Mouse (Mus musculus): ENCODE results near the gene Grb2. TPM values are rescaled to one million over a fixed set of nuclear protein-coding genes. Genes with fewer than 3 reads are reported as not detected.
A peak's percentile ranks its signal among the peaks of the same experiment; 100 is the strongest.

The Grb2 gene
- polyA plus RNA-seq, 1 experiment from 2014 or later: 66.7 TPM

DNA sequence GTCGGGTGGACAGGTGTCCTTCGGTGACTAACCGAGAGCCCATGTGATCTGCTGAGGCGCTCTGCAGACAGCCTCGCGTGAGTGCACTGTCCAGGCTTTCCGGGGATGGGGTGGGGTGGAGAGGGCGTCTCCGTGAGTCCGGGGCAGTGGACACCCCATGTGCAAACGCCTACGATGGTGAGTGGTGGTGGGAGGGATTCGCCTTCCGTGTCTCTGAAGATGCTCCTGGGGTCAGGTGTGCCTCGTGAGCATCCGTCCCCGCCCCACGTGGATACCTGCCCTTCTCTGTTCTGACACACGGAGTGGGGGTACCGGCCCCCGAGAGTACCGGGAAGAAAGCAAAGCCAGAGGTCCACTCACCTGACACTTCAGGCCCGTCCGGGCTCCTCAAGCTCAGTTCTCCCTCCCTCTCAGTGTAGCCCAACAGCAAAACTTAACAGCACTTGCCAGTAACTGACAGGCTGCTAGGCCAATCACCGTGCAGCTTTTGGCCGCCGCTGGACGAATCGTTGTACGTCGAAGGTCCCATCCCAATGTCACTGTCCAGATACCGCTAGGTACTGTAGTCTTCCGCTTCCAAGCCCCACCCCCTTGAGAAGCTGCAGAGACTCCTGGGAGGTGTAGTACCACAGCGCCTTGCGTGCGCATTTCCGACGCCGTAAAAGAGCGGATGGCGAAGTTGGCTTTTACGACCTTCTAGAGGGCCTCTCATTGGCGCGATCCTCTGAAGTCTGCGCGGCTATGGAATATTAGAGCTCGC, 80.5 kb downstream of the Grb2 start, which contains the start of gene Slc25a19:
TSS of gene Slc25a19 (minus strand) at position 591 of the 760 bp plus-strand sequence.
- Histone ChIP-seq H3K4me2 (ENCODE audit: low read depth, low read length) (peak within 1 kb of the TSS; percentile 81), H3K4me1 (ENCODE audit: control insufficient read depth, insufficient read depth, low read length) (peaks cover 6% of the 10 kb centered on the region; the same call in 1 of the 2 replicates), H3K9me3 (ENCODE audit: control insufficient read depth, low read length) (no peaks in the 10 kb centered on the region), H3K4me3 (ENCODE audit: low read depth, low read length) (peak within 1 kb of the TSS; percentile 71), H3K36me3 (ENCODE audit: control insufficient read depth, insufficient read depth, low read length) (peaks cover 5% of the 10 kb centered on the region; the same call in 1 of the 2 replicates), H3K27me3 (replicated peaks; ENCODE audit: control insufficient read depth, insufficient read depth, low read length) (no peaks in the 10 kb centered on the region), H3K27ac (replicated peaks; ENCODE audit: low read depth, low read length) (peak within 1 kb of the TSS; percentile 29; the same call in 1 of the 2 replicates), H3K9ac (ENCODE audit: low read depth, low read length) (peak within 1 kb of the TSS; percentile 71)
- 0% methylated on average over 46 of the region's 47 CpGs for WGBS
- DNase-seq (ENCODE audit: low spot score): peak; percentile 100
- peak; percentile 100 for ATAC-seq (ENCODE audit: low read depth)

DNA sequence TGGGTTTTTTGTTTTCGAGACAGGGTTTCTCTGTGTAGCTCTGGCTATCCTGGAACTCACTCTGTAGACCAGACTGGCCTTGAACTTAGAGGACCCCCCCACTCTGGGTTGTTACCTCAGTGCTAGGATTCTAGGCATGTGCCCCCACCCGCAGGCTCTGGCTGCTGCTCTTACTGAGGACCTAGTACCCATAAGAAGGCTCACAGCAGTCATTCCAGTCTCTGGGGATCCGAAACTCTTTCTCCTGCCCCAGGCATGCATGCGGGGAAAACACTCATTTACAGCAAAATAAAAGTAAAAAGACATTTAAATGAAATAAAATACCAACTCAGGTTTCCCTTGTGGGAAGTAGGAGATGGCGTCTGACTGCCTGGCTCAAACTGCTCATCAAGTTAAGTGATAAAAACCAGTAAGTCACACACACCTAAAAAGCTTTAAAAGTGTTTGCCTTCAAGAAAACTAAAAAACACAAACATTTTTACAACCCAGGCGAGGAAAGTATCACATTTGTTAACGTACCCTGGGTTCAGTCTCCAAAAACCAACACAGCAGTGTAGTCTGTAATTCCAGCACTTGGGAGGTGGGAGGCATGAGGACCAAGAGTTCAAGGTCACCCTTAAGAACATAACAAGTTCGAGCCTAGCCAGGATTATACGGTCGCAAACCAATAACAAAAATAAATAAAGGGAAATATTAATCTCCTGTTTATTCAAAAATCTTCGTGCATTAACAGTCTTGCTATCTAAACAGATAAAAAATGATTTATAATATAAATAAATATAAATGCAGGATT, 81.4 kb downstream of the Grb2 start:
- no peak for ATAC-seq (ENCODE audit: low read depth)
- peak overlapping the region; percentile 81 for H3K4me2 ChIP-seq (ENCODE audit: low read depth, low read length)
- 48% methylated on average over 11 of the region's 11 CpGs for WGBS
- H3K9ac ChIP-seq (ENCODE audit: low read depth, low read length): peak overlapping the region; percentile 71
- H3K27me3 ChIP-seq (replicated peaks; ENCODE audit: control insufficient read depth, insufficient read depth, low read length): no peaks in the 10 kb centered on the region
- no peaks in the 10 kb centered on the region for H3K9me3 ChIP-seq (ENCODE audit: control insufficient read depth, low read length)
- peaks cover 14% of the 10 kb centered on the region for H3K36me3 ChIP-seq (ENCODE audit: control insufficient read depth, insufficient read depth, low read length)
- H3K4me1 ChIP-seq (ENCODE audit: control insufficient read depth, insufficient read depth, low read length): peaks cover 6% of the 10 kb centered on the region; the same call in 1 of the 2 replicates
- DNase-seq (ENCODE audit: low spot score): no peak
- H3K27ac ChIP-seq (replicated peaks; ENCODE audit: low read depth, low read length): no peak overlapping the region
- H3K4me3 ChIP-seq (ENCODE audit: low read depth, low read length): peak overlapping the region; percentile 71

DNA sequence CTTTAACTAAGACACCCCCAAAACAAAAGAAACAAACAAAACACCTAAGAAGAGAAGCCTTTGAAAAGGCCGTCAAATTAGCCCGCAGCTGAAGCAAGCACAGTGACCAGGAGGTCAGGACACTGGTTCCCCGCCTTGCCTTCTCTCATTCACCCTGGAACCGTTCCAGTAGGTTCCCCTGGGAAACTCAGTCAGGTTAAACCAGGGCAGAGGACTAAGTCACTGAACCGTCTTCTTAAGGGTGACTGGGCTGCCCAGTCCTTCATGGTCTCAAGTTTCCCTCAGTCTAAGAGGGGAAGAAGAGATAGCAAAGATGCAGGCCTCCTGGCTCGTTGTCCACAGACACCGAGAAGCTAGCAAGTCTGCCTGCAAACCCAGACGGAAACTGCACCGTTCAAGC, 82.5 kb downstream of the Grb2 start:
- Histone ChIP-seq H3K9me3 (ENCODE audit: control insufficient read depth, low read length) (no peaks in the 10 kb centered on the region), H3K9ac (ENCODE audit: low read depth, low read length) (no peak overlapping the region), H3K36me3 (ENCODE audit: control insufficient read depth, insufficient read depth, low read length) (peaks cover 20% of the 10 kb centered on the region), H3K4me1 (ENCODE audit: control insufficient read depth, insufficient read depth, low read length) (peaks cover 6% of the 10 kb centered on the region; the same call in 1 of the 2 replicates), H3K4me2 (ENCODE audit: low read depth, low read length) (no peak overlapping the region), H3K4me3 (ENCODE audit: low read depth, low read length) (no peak overlapping the region), H3K27me3 (replicated peaks; ENCODE audit: control insufficient read depth, insufficient read depth, low read length) (no peaks in the 10 kb centered on the region), H3K27ac (replicated peaks; ENCODE audit: low read depth, low read length) (no peak overlapping the region)
- ATAC-seq (ENCODE audit: low read depth) (no peak), DNase-seq (ENCODE audit: low spot score) (no peak)
- WGBS: 82% methylated on average over 9 of the region's 9 CpGs

DNA sequence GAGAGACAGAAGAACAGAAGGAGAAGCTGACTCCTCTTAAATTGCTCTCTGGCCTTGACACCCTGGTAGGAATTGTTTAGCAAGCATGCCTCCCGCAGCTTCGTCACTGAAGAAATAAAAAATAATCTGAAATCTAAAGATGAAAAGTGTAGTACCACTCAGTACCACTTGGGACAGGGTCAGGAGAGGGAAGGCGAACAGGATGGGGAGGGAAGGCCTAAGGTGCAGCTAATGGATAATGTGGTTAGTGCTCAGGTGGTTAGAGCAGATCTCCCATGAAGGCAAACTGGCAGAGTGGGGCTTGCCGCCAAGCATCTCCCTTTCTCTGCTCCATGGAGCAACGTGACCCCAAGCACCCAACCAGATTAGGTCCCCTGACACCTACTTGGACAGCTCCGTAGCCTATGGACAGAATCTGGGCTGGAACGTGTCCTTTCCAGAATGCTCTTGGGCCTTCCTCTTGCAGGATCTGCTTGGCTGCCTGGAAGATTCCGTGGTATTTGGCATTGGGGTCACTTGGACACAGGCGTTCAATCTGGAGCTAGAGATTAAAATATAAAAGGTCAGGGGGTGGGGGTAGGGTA, 84.8 kb downstream of the Grb2 start:
- Histone ChIP-seq H3K36me3 (ENCODE audit: control insufficient read depth, insufficient read depth, low read length) (peaks cover 33% of the 10 kb centered on the region), H3K27ac (replicated peaks; ENCODE audit: low read depth, low read length) (no peak overlapping the region), H3K27me3 (replicated peaks; ENCODE audit: control insufficient read depth, insufficient read depth, low read length) (no peaks in the 10 kb centered on the region), H3K4me1 (ENCODE audit: control insufficient read depth, insufficient read depth, low read length) (peaks cover 6% of the 10 kb centered on the region; the same call in 1 of the 2 replicates), H3K9ac (ENCODE audit: low read depth, low read length) (no peak overlapping the region), H3K4me2 (ENCODE audit: low read depth, low read length) (no peak overlapping the region), H3K9me3 (ENCODE audit: control insufficient read depth, low read length) (no peaks in the 10 kb centered on the region), H3K4me3 (ENCODE audit: low read depth, low read length) (no peak overlapping the region)
- no peak for ATAC-seq (ENCODE audit: low read depth)
- WGBS: 72% methylated on average over 9 of the region's 9 CpGs
- no peak for DNase-seq (ENCODE audit: low spot score)

DNA sequence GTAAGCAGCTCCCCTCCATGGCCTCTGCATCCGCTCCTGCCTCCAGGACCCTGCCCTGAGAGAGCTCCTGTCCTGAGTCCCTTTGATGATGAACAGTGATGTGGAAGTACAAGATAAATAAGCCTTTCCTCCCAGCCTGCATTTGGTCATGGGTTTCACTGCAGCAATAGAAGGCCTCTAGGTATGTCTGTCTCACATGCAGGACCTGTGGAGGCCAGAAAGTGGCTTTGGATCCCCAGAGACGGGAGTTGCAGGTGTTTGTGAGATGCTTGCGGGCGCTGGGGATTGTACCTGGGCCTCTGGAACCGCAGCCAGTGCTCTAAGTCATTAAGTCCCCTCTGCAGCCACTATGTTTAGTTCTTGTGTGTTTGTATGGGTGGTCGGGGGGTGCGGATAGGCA, 88.4 kb downstream of the Grb2 start:
- H3K27ac ChIP-seq (replicated peaks; ENCODE audit: low read depth, low read length): no peak overlapping the region
- H3K4me2 ChIP-seq (ENCODE audit: low read depth, low read length): no peak overlapping the region
- 88% methylated on average over 7 of the region's 7 CpGs for WGBS
- ATAC-seq (ENCODE audit: low read depth) (no peak), DNase-seq (ENCODE audit: low spot score) (no peak)
- H3K4me1 ChIP-seq (ENCODE audit: control insufficient read depth, insufficient read depth, low read length): no peaks in the 10 kb centered on the region
- H3K36me3 ChIP-seq (ENCODE audit: control insufficient read depth, insufficient read depth, low read length): peaks cover 46% of the 10 kb centered on the region
- no peak overlapping the region for H3K4me3 ChIP-seq (ENCODE audit: low read depth, low read length)
- H3K27me3 ChIP-seq (replicated peaks; ENCODE audit: control insufficient read depth, insufficient read depth, low read length): no peaks in the 10 kb centered on the region
- H3K9me3 ChIP-seq (ENCODE audit: control insufficient read depth, low read length): no peaks in the 10 kb centered on the region
- no peak overlapping the region for H3K9ac ChIP-seq (ENCODE audit: low read depth, low read length)

DNA sequence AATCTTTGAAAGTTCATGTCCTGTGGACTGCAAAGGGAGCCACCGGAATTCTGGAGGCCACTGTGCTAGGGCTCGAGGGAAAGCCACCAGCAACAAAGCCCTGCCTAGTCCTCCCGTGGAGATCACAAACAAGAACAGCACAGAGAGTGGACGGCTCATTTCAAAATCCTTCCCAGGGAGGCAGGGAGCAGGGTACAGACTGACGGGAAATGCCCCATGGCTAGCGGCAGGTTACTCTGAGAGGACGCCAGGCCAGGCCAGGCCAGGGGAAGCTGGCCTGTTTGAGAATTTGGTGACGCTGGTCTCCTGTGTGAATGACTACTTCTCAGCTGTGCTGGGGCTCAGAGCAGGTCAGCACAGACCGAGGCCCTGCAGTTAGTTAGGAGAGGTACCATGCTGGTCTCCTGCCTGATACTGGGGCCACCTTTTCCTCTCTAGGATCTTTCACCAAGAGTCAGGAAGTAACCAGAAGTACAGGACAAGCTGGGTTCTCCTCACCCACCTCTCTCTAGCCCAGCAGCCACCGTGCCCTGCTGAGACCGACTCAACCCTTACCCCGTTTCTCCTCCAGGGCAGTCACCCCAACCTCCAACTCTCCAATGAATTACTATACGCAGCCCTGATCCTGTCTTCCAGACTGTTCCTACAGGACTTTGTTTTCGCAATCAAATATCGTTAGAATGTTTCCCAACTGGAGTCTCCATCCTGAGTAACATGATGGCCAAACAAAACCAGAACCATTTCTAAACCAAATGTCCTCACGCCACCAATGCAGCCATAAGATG, 89.5 kb downstream of the Grb2 start:
- H3K27me3 ChIP-seq (replicated peaks; ENCODE audit: control insufficient read depth, insufficient read depth, low read length): no peaks in the 10 kb centered on the region
- no peak for DNase-seq (ENCODE audit: low spot score)
- no peak for ATAC-seq (ENCODE audit: low read depth)
- H3K4me2 ChIP-seq (ENCODE audit: low read depth, low read length): no peak overlapping the region
- peaks cover 46% of the 10 kb centered on the region for H3K36me3 ChIP-seq (ENCODE audit: control insufficient read depth, insufficient read depth, low read length)
- no peaks in the 10 kb centered on the region for H3K9me3 ChIP-seq (ENCODE audit: control insufficient read depth, low read length)
- WGBS: 91% methylated on average over 15 of the region's 16 CpGs
- H3K27ac ChIP-seq (replicated peaks; ENCODE audit: low read depth, low read length): no peak overlapping the region
- no peak overlapping the region for H3K9ac ChIP-seq (ENCODE audit: low read depth, low read length)
- no peaks in the 10 kb centered on the region for H3K4me1 ChIP-seq (ENCODE audit: control insufficient read depth, insufficient read depth, low read length)
- H3K4me3 ChIP-seq (ENCODE audit: low read depth, low read length): no peak overlapping the region

DNA sequence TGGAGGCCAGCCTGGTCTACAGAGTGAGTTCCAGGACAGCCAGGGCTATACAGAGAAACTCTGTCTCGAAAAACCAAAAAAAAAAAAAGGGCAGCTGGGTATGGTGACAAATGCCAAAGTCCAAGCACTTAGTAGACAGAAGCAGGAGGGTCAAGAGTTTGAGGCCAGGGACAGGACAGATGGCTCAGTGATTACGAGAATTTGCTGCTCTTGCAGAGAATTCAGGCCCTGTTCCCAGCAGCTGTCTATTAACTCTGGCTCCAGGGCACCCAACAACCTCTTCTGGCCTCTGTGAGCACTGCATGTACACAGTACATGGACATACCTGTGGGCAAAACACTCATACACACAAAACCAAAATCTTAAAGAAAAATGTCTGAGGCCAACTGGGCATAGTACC, 90.4 kb downstream of the Grb2 start:
- H3K4me3 ChIP-seq (ENCODE audit: low read depth, low read length): no peak overlapping the region
- H3K9me3 ChIP-seq (ENCODE audit: control insufficient read depth, low read length): no peaks in the 10 kb centered on the region
- no peak overlapping the region for H3K4me2 ChIP-seq (ENCODE audit: low read depth, low read length)
- H3K27me3 ChIP-seq (replicated peaks; ENCODE audit: control insufficient read depth, insufficient read depth, low read length): no peaks in the 10 kb centered on the region
- H3K9ac ChIP-seq (ENCODE audit: low read depth, low read length): no peak overlapping the region
- H3K36me3 ChIP-seq (ENCODE audit: control insufficient read depth, insufficient read depth, low read length): peaks cover 42% of the 10 kb centered on the region
- H3K4me1 ChIP-seq (ENCODE audit: control insufficient read depth, insufficient read depth, low read length): peaks cover 5% of the 10 kb centered on the region; the same call in 1 of the 2 replicates
- DNase-seq (ENCODE audit: low spot score) (no peak), ATAC-seq (ENCODE audit: low read depth) (no peak)
- no peak overlapping the region for H3K27ac ChIP-seq (replicated peaks; ENCODE audit: low read depth, low read length)
- WGBS: 81% methylated on average over 2 of the region's 2 CpGs

DNA sequence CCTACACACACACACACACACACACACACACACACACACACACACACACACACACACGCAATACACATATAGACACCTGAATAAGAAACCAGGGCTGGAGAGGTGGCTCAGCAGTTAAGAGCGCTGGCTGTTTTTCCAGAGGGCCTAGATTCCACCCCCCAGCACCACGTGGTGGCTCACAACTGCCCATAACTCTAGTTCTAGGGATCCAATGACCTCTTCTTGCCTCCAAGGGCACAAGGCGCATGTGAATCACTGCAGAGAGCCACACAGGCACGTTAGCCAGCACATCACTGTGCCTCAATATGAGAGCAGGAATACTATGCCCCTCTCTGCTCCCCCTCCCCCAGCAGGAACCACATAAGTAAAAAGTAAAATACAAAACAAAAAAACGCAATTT, 91.5 kb downstream of the Grb2 start:
- DNase-seq (ENCODE audit: low spot score) (no peak), ATAC-seq (ENCODE audit: low read depth) (no peak)
- Histone ChIP-seq H3K4me3 (ENCODE audit: low read depth, low read length) (no peak overlapping the region), H3K4me1 (ENCODE audit: control insufficient read depth, insufficient read depth, low read length) (peaks cover 5% of the 10 kb centered on the region; the same call in 1 of the 2 replicates), H3K27me3 (replicated peaks; ENCODE audit: control insufficient read depth, insufficient read depth, low read length) (no peaks in the 10 kb centered on the region), H3K9ac (ENCODE audit: low read depth, low read length) (no peak overlapping the region), H3K36me3 (ENCODE audit: control insufficient read depth, insufficient read depth, low read length) (peaks cover 31% of the 10 kb centered on the region; the same call in 1 of the 2 replicates), H3K4me2 (ENCODE audit: low read depth, low read length) (no peak overlapping the region), H3K9me3 (ENCODE audit: control insufficient read depth, low read length) (no peaks in the 10 kb centered on the region), H3K27ac (replicated peaks; ENCODE audit: low read depth, low read length) (no peak overlapping the region)
- WGBS: 73% methylated on average over 6 of the region's 6 CpGs

Data from embryonic facial prominence, embryonic 14.5 days (tissue).